Mouse (Mus musculus): ENCODE measurements around the gene Mad1l1.

GRCm38 (mm10) chr5:140127981-140128380 lies 193.4 kb downstream of the Mad1l1 start:
- no peak for TF ChIP-seq CTCF (IDR thresholded peaks at IDR 0.05; ENCODE audit: low read depth, low read length)
- no peak for TF ChIP-seq POLR2A (IDR thresholded peaks at IDR 0.05; ENCODE audit: extremely low read depth, insufficient read depth, low read length)

Measured in liver, adult 2 months (tissue).